19 mouse cellular contexts compared by ENCODE assay signal in the genomic region with DNA sequence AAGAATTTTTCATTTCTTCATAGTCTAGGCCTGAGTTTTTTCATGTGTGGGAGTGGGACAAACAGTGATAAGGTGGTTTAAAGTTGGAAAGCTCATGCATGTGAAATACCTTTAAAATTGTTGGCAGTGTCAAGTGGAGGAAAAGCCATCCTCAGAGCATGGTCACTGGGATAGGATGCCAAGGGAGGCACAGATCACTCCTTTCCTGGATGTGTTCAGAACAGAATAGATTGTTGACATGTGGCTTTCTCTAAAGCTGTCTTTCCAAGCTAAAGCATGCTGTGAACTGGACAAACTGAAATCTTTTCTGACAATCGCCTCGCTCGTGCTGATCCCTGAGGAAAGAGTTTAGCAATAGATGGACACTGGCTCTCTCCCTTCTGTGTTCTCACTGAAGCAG.
DNase-seq lines count a peak whose midpoint lies in the region; ATAC-seq and TF ChIP-seq lines count a peak whose summit lies in the region.
"Had no signal": no experiment of that assay in that cellular context is flagged by ENCODE, and none has a peak within 500 bp of the region (broad histone marks: within the 10 kb centered on the region; RNA-seq: fewer than 3 reads in every experiment).

No protein-coding gene starts in this region.

- no peak for TF ChIP-seq EP300 in heart, adult 2 months (IDR thresholded peaks at IDR 0.05; ENCODE audit: insufficient read depth, low read depth, low read length)

- no peaks in the 10 kb centered on the region for H3K27me3 ChIP-seq in heart, adult 2 months (ENCODE audit: control insufficient read depth, insufficient read depth, low read length)
- H3K27me3 ChIP-seq in heart, embryonic 15.5 days: no peaks in the 10 kb centered on the region
- H3K27me3 ChIP-seq: hindbrain, embryonic 12.5 days; hindbrain, embryonic 15.5 days had no signal

- no peak for TF ChIP-seq POLR2A in heart, adult 2 months (IDR thresholded peaks at IDR 0.05; ENCODE audit: insufficient read depth, low read depth, low read length)

- H3K9ac ChIP-seq in heart, adult 2 months (ENCODE audit: low read depth, low read length): no peak overlapping the region
- no peak overlapping the region for H3K9ac ChIP-seq in heart, embryonic 15.5 days
- H3K9ac ChIP-seq: forebrain, postnatal 0 days; hindbrain, embryonic 12.5 days; hindbrain, embryonic 15.5 days had no signal

- H3K36me3 ChIP-seq in heart, adult 2 months (ENCODE audit: control insufficient read depth, insufficient read depth, low read length): peaks cover 22% of the 10 kb centered on the region
- H3K36me3 ChIP-seq in heart, embryonic 15.5 days: peaks cover 11% of the 10 kb centered on the region; the same call in 1 of the 2 replicates

- no peak for DNase-seq in heart, adult 2 months
- no peak for DNase-seq in heart, adult 8-10 months (ENCODE audit: low spot score)
- DNase-seq in heart, postnatal 36 days: no peak
- DNase-seq in adipocyte (ENCODE audit: low spot score): peak; percentile 92
- DNase-seq in spleen, adult 18-20 months: no peak
- DNase-seq: adrenal gland, adult 8-10 months; adrenal gland, postnatal 25 days; cerebellum, adult 18-20 months; cerebellum, adult 9-10 months; cerebellum, postnatal 14 days; forebrain, postnatal 0 days; gastrocnemius, postnatal 10 days had no signal

- no peak for TF ChIP-seq CTCF in heart, adult 2 months (IDR thresholded peaks at IDR 0.05)

- peaks cover 5% of the 10 kb centered on the region for H3K79me2 ChIP-seq in heart, adult 2 months (replicated peaks; ENCODE audit: control insufficient read depth, insufficient read depth, low read length)

- ATAC-seq in heart, embryonic 15.5 days (replicated peaks; ENCODE audit: insufficient number of reproducible peaks, insufficient read depth, low FRiP score, low read depth): no peak
- ATAC-seq: CD4-positive, CD25-positive, alpha-beta regulatory T cell, adult 4 months; forebrain, embryonic 14.5 days; forebrain, postnatal 0 days; intestine, postnatal 0 days had no signal

- 68% methylated on average over 3 of the region's 3 CpGs for WGBS in heart, adult 2 months
- WGBS in heart, embryonic 15.5 days: 68% methylated on average over 3 of the region's 3 CpGs

- no peaks in the 10 kb centered on the region for H3K9me3 ChIP-seq in heart, embryonic 15.5 days (replicated peaks)
- H3K9me3 ChIP-seq: hindbrain, embryonic 12.5 days; hindbrain, embryonic 15.5 days had no signal

- peak overlapping the region; percentile 58 for H3K27ac ChIP-seq in heart, adult 2 months
- peak overlapping the region; percentile 60; the same call in 1 of the 2 replicates for H3K27ac ChIP-seq in heart, embryonic 15.5 days
- H3K27ac ChIP-seq in brown adipose tissue, adult 24 weeks (replicated peaks; ENCODE audit: low read depth, low read length): peak overlapping the region; percentile 23; the same call in 1 of the 2 replicates
- H3K27ac ChIP-seq: hindbrain, embryonic 12.5 days; hindbrain, embryonic 15.5 days had no signal

- no peak overlapping the region for H3K4me3 ChIP-seq in heart, adult 2 months
- no peak overlapping the region for H3K4me3 ChIP-seq in heart, embryonic 15.5 days
- H3K4me3 ChIP-seq in brown adipose tissue, adult 24 weeks (ENCODE audit: insufficient read depth, low read depth, low read length): no peak overlapping the region
- H3K4me3 ChIP-seq: hindbrain, embryonic 12.5 days; hindbrain, embryonic 15.5 days had no signal

- peaks cover 18% of the 10 kb centered on the region for H3K4me1 ChIP-seq in heart, adult 2 months (ENCODE audit: control insufficient read depth, insufficient read depth, low read length)
- peaks cover 8% of the 10 kb centered on the region for H3K4me1 ChIP-seq in heart, embryonic 15.5 days (replicated peaks)
- H3K4me1 ChIP-seq in brown adipose tissue, adult 24 weeks (ENCODE audit: control insufficient read depth, insufficient read depth, insufficient read length, low read length): peaks cover 17% of the 10 kb centered on the region

- intact Hi-C loops in heart, adult 2 months (cut with DNase I): loop anchor here (5.0 kb wide), 2 partner anchors 39 to 91 kb away; a partner anchor contains a TSS
- intact Hi-C loops in heart, postnatal 36 days (cut with DNase I): loop anchor here (2.0 kb wide), 1 partner anchor 90 kb away; a partner anchor contains a TSS

- no peak overlapping the region for H3K4me2 ChIP-seq in heart, embryonic 15.5 days
- H3K4me2 ChIP-seq: hindbrain, embryonic 12.5 days; hindbrain, embryonic 15.5 days had no signal
